Mouse (Mus musculus) kidney, postnatal 0 days (tissue): ENCODE results near the gene 4930402H24Rik. TPM values are rescaled to one million over a fixed set of nuclear protein-coding genes. Genes with fewer than 3 reads are reported as not detected.
A peak's percentile ranks its signal among the peaks of the same experiment; 100 is the strongest.

Experiments used
- ATAC-seq: fragments of 200-750 bp; cut with Nextera tagmentation; replicated peaks from 2 replicates; pipeline ENCODE4 v1.8.0; 2017; ENCODE audit warnings: low read depth, moderate number of reproducible peaks, moderate TSS enrichment, moderate library complexity; ENCODE audit not compliant: low FRiP score
- DNase-seq: peaks from one replicate; pipeline ENCODE4 v3.0.0-alpha.2; 2016; ENCODE audit warnings: low spot score
- H3K27ac ChIP-seq: fragments of 300-500 bp; sonication (generic); 2 replicates; pipeline ENCODE4 v1.5.1; 2014; ENCODE audit warnings: mild to moderate bottlenecking
- H3K27me3 ChIP-seq: fragments of 300-500 bp; sonication (generic); 2 replicates; pipeline ENCODE4 v1.6.1; 2014; ENCODE audit warnings: low read length, mixed read lengths; ENCODE audit not compliant: insufficient read depth
- H3K36me3 ChIP-seq: fragments of 300-500 bp; sonication (generic); 2 replicates; pipeline ENCODE4 v1.6.1; 2014; ENCODE audit warnings: low read length, mixed read lengths; ENCODE audit not compliant: insufficient read depth
- H3K4me1 ChIP-seq: fragments of 300-500 bp; sonication (generic); replicated peaks from 2 replicates; pipeline ENCODE4 v1.6.1; 2014; ENCODE audit warnings: antibody characterized with exemption, low read length, mixed read lengths; ENCODE audit not compliant: insufficient read depth
- H3K4me2 ChIP-seq: fragments of 300-500 bp; sonication (generic); 2 replicates; pipeline ENCODE4 v1.6.1; 2014; ENCODE audit warnings: mild to moderate bottlenecking, low read length, moderate library complexity, mixed read lengths
- H3K4me3 ChIP-seq: fragments of 300-500 bp; sonication (generic); replicated peaks from 2 replicates; pipeline ENCODE4 v1.5.1; 2014; ENCODE audit warnings: low read depth, low read length
- H3K9ac ChIP-seq: fragments of 300-500 bp; sonication (generic); 2 replicates; pipeline ENCODE4 v1.6.1; 2014; ENCODE audit warnings: low read depth, low read length
- H3K9me3 ChIP-seq: fragments of 300-500 bp; sonication (generic); replicated peaks from 2 replicates; pipeline ENCODE4 v1.6.1; 2016; ENCODE audit warnings: low read length, inconsistent platforms, mixed read lengths
- CTCF ChIP-seq: IDR thresholded peaks from 2 replicates; pipeline ENCODE4 v1.5.1; 2016; ENCODE audit warnings: antibody characterized with exemption, low read depth, mild to moderate bottlenecking, moderate library complexity
- WGBS: fragments of 180-500 bp; shearing (Covaris S2); extraction: QIAGEN DNeasy Blood & Tissue Kit; methylation state at CpG from one replicate; pipeline ENCODE4 v1.1.7; 2014; 5-methylcytosine and 5-hydroxymethylcytosine counted together
- polyA plus RNA-seq: library from polyadenylated mRNA; unstranded; fragments of >200 nt; fragmentation: Nextera tagmentation; extraction: Ambion mirVana; gene quantifications from 2 replicates; pipeline ENCODE4 v1.2.1, GENCODE M21; 2015

Gene 4930402H24Rik
- polyA plus RNA-seq, 1 experiment from 2014 or later = 19.2 TPM

DNA sequence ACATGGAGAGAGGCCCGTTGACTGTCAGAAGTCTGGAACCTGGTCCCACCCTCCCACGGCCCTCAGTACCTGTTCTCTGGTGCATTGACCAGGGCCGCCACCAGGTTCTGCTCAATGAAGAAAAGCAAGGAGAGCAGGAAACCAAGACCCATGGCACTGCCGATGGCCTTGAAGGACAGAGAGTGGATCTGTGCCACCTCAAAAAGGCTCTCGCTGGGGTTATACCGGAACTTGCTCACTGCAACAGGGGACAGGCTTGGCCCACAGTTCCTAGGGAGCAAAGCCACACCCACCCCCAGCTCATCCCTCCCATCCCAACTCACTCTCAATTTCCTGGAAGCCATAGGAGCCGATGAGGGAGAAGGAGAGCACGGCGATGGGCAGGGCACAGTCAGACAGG is 220.8 kb downstream of the 4930402H24Rik start:
- 86% methylated on average over 9 of the region's 9 CpGs for WGBS
- H3K9ac ChIP-seq = no peak overlapping the region
- ATAC-seq (no peak), DNase-seq (no peak)
- H3K4me3 ChIP-seq = no peak overlapping the region
- no peak overlapping the region for H3K27ac ChIP-seq
- H3K27me3 ChIP-seq = no peaks in the 10 kb centered on the region
- no peaks in the 10 kb centered on the region for H3K4me1 ChIP-seq
- H3K9me3 ChIP-seq = no peaks in the 10 kb centered on the region
- no peak overlapping the region for H3K4me2 ChIP-seq
- TF ChIP-seq CTCF = no peak
- peaks cover 14% of the 10 kb centered on the region for H3K36me3 ChIP-seq

DNA sequence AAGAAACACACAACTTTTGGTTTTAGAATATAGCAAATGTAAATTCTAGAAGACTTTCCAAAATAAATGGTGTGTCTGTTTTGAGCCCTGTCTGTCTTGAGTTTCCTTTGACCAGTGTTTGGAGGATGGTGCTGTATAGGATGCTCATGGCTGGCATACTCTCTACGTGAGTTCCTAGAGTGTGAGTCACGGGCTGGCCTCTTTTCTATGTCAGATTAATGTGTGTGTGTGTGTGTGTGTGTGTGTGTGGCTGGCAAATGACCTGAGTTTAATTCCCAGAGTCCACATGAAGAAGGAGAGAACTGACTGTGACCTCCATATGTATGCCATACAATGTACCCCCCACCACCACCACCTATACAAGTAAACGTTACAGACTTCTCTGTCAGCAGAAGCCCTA is 224.7 kb downstream of the 4930402H24Rik start:
- H3K27ac ChIP-seq = no peak overlapping the region
- H3K4me3 ChIP-seq = no peak overlapping the region
- peaks cover 38% of the 10 kb centered on the region for H3K36me3 ChIP-seq
- no peaks in the 10 kb centered on the region for H3K4me1 ChIP-seq
- H3K4me2 ChIP-seq = no peak overlapping the region
- no peak for TF ChIP-seq CTCF
- no peaks in the 10 kb centered on the region for H3K9me3 ChIP-seq
- H3K27me3 ChIP-seq = no peaks in the 10 kb centered on the region
- DNase-seq (no peak), ATAC-seq (no peak)
- 89% methylated on average over 3 of the region's 3 CpGs for WGBS
- no peak overlapping the region for H3K9ac ChIP-seq

DNA sequence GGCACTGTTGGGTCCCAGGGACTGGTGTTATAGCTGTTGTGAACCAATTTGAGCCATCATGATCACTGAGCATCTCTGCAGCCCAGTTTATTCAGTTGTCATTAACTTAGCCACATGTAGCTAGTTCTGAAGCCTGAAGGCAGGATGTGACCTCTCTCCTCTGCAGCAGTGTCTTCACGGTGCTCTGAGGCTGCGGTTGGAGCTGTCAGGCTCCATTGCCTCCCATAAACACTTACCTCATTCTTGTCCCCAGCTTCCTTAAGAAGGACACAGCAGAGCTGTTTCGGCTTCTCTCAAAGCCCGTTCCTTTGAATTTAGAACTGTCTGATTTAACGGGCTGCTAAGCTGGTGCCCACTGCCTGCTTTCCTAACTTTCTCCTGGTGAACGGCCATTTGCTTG is 226.3 kb downstream of the 4930402H24Rik start:
- H3K4me3 ChIP-seq = no peak overlapping the region
- 50% methylated on average over 6 of the region's 6 CpGs for WGBS
- no peaks in the 10 kb centered on the region for H3K27me3 ChIP-seq
- 0 out of 2 replicates have a peak overlapping the region, but pooled peaks have one; percentile 10 for H3K27ac ChIP-seq
- DNase-seq (peak; percentile 73), ATAC-seq (no peak; the same call in 1 of the 2 replicates)
- H3K4me2 ChIP-seq = no peak overlapping the region
- H3K4me1 ChIP-seq = no peaks in the 10 kb centered on the region
- no peaks in the 10 kb centered on the region for H3K9me3 ChIP-seq
- peaks cover 55% of the 10 kb centered on the region for H3K36me3 ChIP-seq
- no peak for TF ChIP-seq CTCF
- no peak overlapping the region for H3K9ac ChIP-seq

DNA sequence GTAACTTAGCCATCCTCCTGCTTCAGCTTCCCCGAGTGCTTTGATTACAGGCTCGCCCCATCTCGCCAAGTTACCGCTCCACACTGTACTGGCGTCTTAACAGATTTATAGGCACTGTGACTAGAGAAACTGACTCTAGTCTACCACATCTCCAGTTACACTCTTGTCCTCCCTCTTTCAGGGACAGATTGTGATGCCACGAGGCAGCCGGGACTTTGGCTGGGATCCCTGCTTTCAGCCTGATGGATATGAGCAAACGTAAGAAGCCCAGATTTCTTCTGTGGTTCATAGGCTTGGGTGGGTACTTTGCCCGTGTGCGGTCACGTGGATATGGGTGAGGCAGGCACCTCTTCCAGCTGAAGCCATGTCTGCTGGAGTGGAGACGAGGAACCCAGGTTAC is 227.1 kb downstream of the 4930402H24Rik start:
- H3K4me2 ChIP-seq = no peak overlapping the region
- WGBS = 70% methylated on average over 12 of the region's 12 CpGs
- no peak overlapping the region for H3K27ac ChIP-seq
- no peaks in the 10 kb centered on the region for H3K27me3 ChIP-seq
- H3K9ac ChIP-seq = no peak overlapping the region
- H3K4me3 ChIP-seq = no peak overlapping the region
- H3K4me1 ChIP-seq = no peaks in the 10 kb centered on the region
- ATAC-seq = no peak
- H3K36me3 ChIP-seq = peaks cover 55% of the 10 kb centered on the region
- DNase-seq = no peak
- H3K9me3 ChIP-seq = no peaks in the 10 kb centered on the region
- TF ChIP-seq CTCF = no peak

DNA sequence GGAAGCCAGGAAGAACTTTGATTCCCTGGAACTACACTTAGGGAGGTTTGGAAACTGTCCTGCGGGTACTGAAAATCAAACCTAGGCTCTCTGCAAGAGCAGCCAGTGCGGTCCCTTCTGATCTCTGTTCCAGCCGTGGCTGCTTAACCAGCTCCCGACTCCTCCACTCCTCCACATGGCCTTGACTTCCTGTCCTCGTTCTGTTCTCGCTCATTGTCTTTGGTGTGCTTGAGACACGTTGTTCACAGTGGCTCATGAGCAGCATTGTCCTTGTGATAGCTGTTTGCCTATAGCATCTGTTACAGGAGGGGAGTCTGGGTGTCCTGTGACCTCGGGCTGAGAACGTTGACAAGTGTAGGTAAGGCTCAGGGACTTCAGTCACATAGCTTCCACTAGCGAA is 229.0 kb downstream of the 4930402H24Rik start:
- Histone ChIP-seq H3K4me3 (no peak overlapping the region), H3K36me3 (peaks cover 68% of the 10 kb centered on the region), H3K27me3 (no peaks in the 10 kb centered on the region), H3K4me1 (no peaks in the 10 kb centered on the region), H3K4me2 (no peak overlapping the region), H3K27ac (no peak overlapping the region), H3K9ac (no peak overlapping the region), H3K9me3 (no peaks in the 10 kb centered on the region)
- ATAC-seq (peak; percentile 29; the same call in 1 of the 2 replicates), DNase-seq (peak; percentile 53)
- TF ChIP-seq CTCF = no peak
- 39% methylated on average over 10 of the region's 10 CpGs for WGBS

DNA sequence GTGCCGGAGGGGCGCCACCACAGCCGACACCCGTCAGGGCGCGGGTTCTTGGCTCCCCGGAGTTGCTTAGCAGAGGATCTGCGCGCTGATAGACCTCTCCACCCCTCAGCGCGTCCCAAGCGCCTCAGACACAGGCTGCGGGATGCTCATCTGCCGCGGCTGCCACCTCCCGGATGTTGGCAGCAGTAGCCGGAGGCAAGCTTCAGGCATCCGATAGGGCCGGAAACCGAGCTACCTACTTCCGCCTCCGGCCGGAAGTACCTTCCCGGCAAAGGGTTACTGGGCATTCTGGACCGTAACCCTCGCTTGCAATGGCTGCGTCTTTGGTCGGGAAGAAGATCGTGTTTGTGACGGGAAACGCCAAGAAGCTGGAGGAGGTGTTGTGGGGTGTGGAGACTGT is 238.6 kb downstream of the 4930402H24Rik start, which contains the start of gene Itpa:
Gene Itpa, plus strand, starts transcription at position 52 of the 400 bp plus-strand sequence.
- peak; percentile 93 for DNase-seq
- H3K9me3 ChIP-seq = no peaks in the 10 kb centered on the region
- peak within 1 kb of the TSS; percentile 82 for H3K4me2 ChIP-seq
- peak; percentile 71 for TF ChIP-seq CTCF
- H3K9ac ChIP-seq = peak within 1 kb of the TSS; percentile 74
- H3K27ac ChIP-seq = peak within 1 kb of the TSS; percentile 80
- under 1% methylated on average over 31 of the region's 31 CpGs for WGBS
- H3K4me3 ChIP-seq = peak within 1 kb of the TSS; percentile 67
- no peaks in the 10 kb centered on the region for H3K27me3 ChIP-seq
- no peaks in the 10 kb centered on the region; the same call in 1 of the 2 replicates for H3K4me1 ChIP-seq
- H3K36me3 ChIP-seq = peaks cover 13% of the 10 kb centered on the region; the same call in 1 of the 2 replicates
- peak; percentile 60 for ATAC-seq
